20 mouse cellular contexts compared by ENCODE assay signal in the genomic region with DNA sequence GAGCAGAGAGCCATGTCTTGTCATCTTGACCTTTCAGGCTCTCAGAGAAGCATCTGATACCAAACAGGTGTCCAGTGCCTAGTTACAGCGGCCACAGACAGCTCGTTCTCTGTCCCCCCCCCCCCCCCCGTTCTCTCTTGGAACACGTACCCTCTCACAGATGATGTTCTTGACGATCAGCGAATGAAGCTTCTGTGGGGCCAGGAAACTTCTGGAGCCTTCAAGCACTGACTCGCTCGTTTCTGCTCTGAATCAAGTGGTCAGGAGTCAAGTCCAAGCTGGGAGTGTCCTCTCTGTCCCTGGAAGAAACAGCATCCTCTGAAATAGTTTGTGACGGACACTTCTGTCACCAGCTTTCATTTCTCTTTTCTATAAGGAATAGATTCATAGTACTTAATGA.
"Had no signal": no experiment of that assay in that cellular context is flagged by ENCODE, and none has a peak within 500 bp of the region (broad histone marks: within the 10 kb centered on the region; RNA-seq: fewer than 3 reads in every experiment).

No protein-coding gene starts in this region.

- H3K36me3 ChIP-seq: heart, embryonic 12.5 days; hindbrain, embryonic 10.5 days; hindbrain, embryonic 12.5 days; intestine, embryonic 15.5 days; limb, embryonic 13.5 days; limb, embryonic 15.5 days; liver, embryonic 12.5 days had no signal

- H3K4me3 ChIP-seq: heart, adult 2 months; heart, embryonic 12.5 days; hindbrain, embryonic 10.5 days; hindbrain, embryonic 12.5 days; intestine, embryonic 15.5 days; layer of hippocampus, adult 2 months; left cerebral cortex, adult 2 months; limb, embryonic 13.5 days; limb, embryonic 15.5 days; liver, embryonic 12.5 days had no signal

- DNase-seq: forebrain, postnatal 0 days; heart, adult 2 months; heart, postnatal 10 days; heart, postnatal 4 days; kidney, adult 18-20 months; kidney, adult 8-10 months; kidney, postnatal 10 days; kidney, postnatal 25 days; kidney, postnatal 4 days; left cerebral cortex, postnatal 4 days had no signal

- H3K27me3 ChIP-seq: heart, embryonic 12.5 days; hindbrain, embryonic 12.5 days; intestine, embryonic 15.5 days; limb, embryonic 13.5 days; limb, embryonic 15.5 days; liver, embryonic 12.5 days had no signal

- H3K4me2 ChIP-seq: heart, embryonic 12.5 days; hindbrain, embryonic 12.5 days; hindbrain, embryonic 14.5 days; intestine, embryonic 15.5 days; limb, embryonic 13.5 days; limb, embryonic 15.5 days; liver, embryonic 12.5 days had no signal
